Mouse (Mus musculus): ENCODE data around the gene Cul1.

DNA sequence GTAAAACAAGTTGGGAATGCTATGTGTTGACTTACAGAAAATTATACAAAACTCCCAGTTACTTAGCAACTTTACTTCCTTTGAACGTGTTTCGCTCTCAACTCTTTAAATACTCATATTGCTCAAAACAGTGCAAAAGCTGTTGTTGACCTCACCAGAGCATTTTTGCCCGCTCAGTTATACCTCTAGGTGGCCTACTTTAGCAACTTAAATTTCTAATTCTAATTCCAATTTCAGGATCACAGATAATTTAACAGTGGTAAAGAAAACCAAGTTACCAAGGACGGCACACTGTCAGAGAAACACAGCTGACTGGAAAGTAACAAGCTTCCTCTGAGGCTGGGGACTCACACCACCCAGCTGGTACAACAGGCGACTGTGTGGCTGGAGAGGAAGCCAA is 108.2 kb downstream of the Cul1 start:
- TF ChIP-seq CTCF (IDR thresholded peaks at IDR 0.05; ENCODE audit: borderline replicate concordance, insufficient read depth, low read depth, low read length): no peak
- no peak for TF ChIP-seq POLR2A (IDR thresholded peaks at IDR 0.05; ENCODE audit: borderline replicate concordance, insufficient read depth, low read length)
